Mouse (Mus musculus): ENCODE results near the gene Epha8.

The Epha8 gene

GRCm38 (mm10) chr4:136956751-136957446, at the start of gene Epha8:
TSS of gene Epha8 (minus strand) at chr4:136956816.
- DNase-seq, result no peak

GRCm38 (mm10) chr4:137001825-137002224, 45.2 kb upstream of the Epha8 start:
- no peak for DNase-seq

- no peak for DNase-seq
Measured at GRCm38 (mm10) chr4:137001020-137001419, 44.4 kb upstream of the Epha8 start.

- no peak for DNase-seq
Measured at GRCm38 (mm10) chr4:136998371-136998770, 41.8 kb upstream of the Epha8 start.

GRCm38 (mm10) chr4:136997723-136998345, 41.2 kb upstream of the Epha8 start:
- DNase-seq, result no peak

GRCm38 (mm10) chr4:136996933-136997332, 40.3 kb upstream of the Epha8 start:
- no peak for DNase-seq

GRCm38 (mm10) chr4:136995361-136995760, 38.7 kb upstream of the Epha8 start:
- no peak for DNase-seq

GRCm38 (mm10) chr4:136981993-136982695, 25.5 kb upstream of the Epha8 start:
- DNase-seq, result no peak

- DNase-seq, result peak; percentile 52 to 60
Measured at GRCm38 (mm10) chr4:136981347-136981746, 24.7 kb upstream of the Epha8 start.

- no peak for DNase-seq
Measured at GRCm38 (mm10) chr4:136980921-136981320, 24.3 kb upstream of the Epha8 start.

- no peak for DNase-seq
Measured at GRCm38 (mm10) chr4:136977244-136977643, 20.6 kb upstream of the Epha8 start.

GRCm38 (mm10) chr4:136970939-136971338, 14.3 kb upstream of the Epha8 start:
- peak; percentile 36 to 53 for DNase-seq

- peak in 1 of 2 experiments; percentile 39 for DNase-seq
Measured at GRCm38 (mm10) chr4:136969503-136970276, 13.1 kb upstream of the Epha8 start.

- no peak for DNase-seq
Measured at GRCm38 (mm10) chr4:136969096-136969495, 12.5 kb upstream of the Epha8 start.

- no peak for DNase-seq
Measured at GRCm38 (mm10) chr4:136967511-136967910, 10.9 kb upstream of the Epha8 start.

GRCm38 (mm10) chr4:136966493-136967390, 10.1 kb upstream of the Epha8 start:
- DNase-seq, result no peak

- DNase-seq, result peak; percentile 20 to 49
Measured at GRCm38 (mm10) chr4:136964990-136965421, 8.4 kb upstream of the Epha8 start.

- peak; percentile 24 to 68 for DNase-seq
Measured at GRCm38 (mm10) chr4:136962447-136962846, 5.8 kb upstream of the Epha8 start.

GRCm38 (mm10) chr4:136961642-136962285, 5.1 kb upstream of the Epha8 start:
- peak; percentile 17 to 66 for DNase-seq

- peak; percentile 18 to 70 for DNase-seq
Measured at GRCm38 (mm10) chr4:136960581-136960980, 4.0 kb upstream of the Epha8 start.

- no peak for DNase-seq
Measured at GRCm38 (mm10) chr4:136960068-136960467, 3.5 kb upstream of the Epha8 start.
